Mouse (Mus musculus): ENCODE results near the gene Agap1.

Agap1 gene

DNA sequence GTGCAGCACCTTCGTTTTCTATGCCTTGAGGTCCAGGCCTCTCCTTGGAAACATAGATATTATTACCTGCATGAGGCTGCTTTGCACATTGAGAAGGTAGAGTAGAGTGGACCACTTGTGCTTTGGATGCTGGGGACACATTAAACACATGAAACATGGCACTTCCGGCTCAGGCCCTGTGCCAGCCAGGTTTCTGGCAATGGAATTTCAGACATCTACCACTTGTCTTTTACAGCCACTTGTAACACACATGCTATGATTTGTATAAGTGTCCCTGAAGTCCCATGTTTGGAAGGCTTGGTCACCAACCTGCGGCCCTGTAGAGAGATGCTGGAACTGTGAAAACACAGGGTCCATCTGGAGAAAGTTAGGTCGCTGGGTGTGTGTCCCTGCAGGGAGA is 262.5 kb downstream of the Agap1 start:
- no peak for DNase-seq

GRCm38 (mm10) chr1:89718782-89719403 is 264.3 kb downstream of the Agap1 start:
- no peak for DNase-seq

DNA sequence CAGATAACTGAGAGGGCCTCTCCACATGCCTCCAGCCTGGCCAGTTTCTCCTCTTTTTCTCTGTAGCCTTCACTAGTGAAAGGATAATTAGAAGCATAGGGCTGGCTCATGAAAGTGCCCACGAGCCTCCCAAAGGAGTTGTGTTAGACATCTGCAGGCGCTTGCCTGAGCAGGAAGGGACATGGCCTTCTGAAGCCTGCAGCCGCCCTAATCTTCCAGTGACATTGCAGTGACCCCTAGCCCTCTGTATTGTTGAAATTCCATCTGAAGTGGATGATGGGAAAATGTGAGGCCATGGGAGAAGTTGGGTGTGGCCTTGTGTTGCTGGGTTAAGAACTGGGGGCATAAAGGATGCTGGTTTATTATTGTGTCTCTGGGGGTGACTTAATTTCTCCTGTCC is 269.5 kb downstream of the Agap1 start:
- DNase-seq: no peak

DNA sequence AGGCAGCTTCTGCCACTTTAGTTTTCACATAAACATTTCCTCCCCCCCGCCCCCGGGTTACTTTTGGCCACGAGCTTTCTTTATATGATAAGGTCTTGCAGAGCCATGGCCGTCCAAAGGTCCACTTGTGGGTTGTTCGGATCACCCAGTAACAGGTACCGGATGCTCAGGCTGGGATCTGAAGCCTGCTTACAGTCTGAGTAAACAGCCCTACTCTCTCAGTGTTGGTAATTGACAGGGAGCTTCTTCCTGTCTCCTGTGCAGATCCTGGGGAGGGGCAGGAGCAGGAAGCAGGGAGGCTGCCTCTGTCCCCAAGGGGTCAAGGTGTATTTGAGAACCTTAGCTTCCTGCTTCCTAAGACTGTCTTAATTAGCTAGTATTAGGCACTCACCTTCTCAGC is 269.9 kb downstream of the Agap1 start:
- no peak for DNase-seq

- DNase-seq: no peak
Measured at GRCm38 (mm10) chr1:89724957-89725356, 270.4 kb downstream of the Agap1 start.

- DNase-seq: no peak
Measured at GRCm38 (mm10) chr1:89728481-89728880, 273.9 kb downstream of the Agap1 start.

DNA sequence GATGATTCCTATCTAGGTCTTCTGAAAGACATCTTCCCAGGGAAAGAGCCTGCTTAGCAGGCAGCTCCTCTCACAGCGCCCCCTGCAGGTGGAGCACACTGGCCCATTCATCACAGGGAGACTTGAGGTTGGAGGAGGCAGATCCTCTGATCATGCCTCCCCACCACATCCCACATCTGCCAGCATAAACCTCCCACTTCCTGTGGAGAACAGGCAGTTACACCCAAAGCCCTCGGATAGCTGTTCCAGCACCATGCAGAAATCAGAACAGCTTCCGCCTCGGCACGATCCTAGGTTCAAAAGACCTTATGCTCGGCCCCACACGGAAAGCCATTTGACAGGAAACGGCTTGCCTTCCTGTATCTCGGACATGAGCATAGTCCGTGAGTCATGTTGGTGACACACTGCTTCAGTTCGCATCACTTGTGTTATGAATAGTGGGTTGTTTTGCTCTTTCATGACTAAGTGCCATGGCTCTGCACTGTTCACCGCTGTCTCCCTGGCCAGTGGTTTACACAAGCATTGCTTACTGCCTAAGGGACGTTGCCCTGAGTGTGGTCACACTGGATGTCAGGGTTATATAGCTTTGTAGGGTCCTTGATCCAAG is 276.1 kb downstream of the Agap1 start:
- no peak for DNase-seq

DNA sequence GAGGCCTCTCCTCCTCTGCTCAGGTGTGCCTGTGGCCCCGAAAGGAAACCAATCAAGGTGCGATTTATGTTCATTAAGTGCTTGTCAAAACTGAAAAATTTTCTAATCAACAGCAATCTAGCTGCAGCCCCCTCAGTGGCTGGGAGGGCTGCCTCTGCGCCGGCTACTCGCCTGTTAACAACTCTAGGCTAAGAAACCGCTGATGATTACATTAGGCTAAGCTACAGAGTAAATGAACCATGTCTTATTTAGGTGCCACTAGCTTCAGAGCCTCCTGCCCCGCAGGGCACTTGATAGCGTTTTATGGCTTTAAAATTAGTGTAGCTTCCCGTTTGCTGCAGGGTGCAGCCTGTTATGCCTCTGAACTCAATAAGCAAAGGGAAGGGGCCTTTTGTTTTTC is 279.8 kb downstream of the Agap1 start:
- DNase-seq: no peak

DNA sequence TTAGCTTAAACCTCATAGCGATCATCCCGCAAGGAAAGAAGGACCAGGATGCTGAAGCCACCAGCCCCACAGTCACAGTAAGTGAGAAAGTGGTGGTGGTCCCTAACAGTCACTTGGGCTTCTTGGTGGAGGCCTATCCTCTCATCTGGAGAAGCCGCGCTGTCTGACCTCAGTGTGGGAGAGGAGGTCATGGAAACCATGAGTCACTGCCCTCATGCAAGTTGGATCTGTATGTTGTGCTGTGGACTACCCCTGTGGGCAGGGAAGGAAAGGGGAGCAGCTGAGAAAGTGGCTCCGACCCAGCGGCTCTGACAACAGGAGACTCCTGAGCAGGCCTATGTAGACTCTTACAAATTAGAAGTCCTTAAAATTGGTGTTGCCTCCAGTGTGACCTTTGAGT is 280.5 kb downstream of the Agap1 start:
- no peak for DNase-seq

- no peak for DNase-seq
Measured at GRCm38 (mm10) chr1:89736021-89736420, 281.4 kb downstream of the Agap1 start.

DNA sequence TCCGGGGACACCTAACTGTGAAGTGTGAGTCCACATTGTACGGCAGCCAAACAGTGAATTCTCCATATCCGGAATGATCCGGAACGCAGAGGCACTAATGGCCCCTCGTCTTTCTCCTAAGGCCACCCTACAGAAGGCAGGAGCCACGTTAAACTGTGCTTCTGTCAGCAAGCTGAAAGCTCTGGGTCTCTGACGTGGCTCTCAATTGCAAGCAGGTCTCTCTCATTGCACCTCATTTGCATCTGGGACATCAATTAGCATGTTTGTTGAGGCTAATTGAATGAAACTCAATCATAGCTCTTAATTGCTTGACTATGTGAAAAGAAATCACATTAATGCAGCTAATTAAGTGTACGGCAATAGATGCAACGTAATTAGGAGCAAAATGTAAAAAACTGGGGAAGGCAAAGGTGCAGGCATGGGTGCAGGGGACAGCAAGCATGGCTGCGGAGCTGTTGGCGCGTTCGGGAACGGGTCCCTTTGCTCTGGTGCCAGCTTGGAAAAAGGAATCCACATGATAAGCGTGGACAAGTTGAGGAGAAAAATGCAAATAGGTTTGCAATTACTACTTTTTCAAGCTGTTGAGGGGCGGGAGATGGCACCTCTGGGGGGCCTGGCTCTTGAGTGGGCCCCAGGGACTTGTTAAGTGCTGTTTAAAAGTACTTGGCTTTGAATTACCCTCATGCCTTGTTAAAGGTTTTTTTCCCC is 284.6 kb downstream of the Agap1 start:
- DNase-seq: no peak

DNA sequence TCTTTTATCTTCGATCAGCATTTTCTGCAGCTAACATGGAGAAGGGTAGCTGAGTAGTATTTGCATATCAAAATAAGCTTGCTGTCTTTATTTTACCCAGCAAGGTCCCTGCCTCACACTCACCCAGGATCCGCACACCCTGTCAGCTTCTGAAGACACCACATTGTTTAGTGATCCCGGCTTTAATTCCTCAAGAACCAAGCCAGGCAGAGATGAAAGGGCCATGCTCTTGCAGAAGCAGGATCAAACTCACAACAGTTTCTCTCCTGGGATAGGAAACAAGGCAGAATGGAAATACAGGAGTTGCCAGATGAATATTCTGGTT is 285.1 kb downstream of the Agap1 start:
- DNase-seq: no peak

DNA sequence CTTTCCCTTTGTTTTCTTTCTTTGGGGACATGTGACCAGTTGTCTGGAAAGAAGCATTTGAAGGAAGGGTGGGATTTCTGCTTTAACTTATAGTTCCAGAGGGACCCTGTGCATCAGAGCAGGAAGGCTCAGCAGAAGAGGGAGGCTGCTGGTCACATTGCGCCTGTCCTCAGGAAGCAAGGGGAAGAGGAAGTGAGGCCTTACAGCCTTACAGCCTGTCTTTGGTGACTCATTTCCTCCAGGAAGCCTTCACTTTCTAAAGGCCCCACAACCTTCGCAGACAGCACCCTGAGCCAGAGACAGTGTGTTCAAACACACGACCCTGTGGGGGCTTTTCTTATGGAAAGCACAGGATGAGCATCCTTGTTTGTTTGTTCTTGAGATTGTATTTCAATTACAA is 287.8 kb downstream of the Agap1 start:
- DNase-seq: no peak

DNA sequence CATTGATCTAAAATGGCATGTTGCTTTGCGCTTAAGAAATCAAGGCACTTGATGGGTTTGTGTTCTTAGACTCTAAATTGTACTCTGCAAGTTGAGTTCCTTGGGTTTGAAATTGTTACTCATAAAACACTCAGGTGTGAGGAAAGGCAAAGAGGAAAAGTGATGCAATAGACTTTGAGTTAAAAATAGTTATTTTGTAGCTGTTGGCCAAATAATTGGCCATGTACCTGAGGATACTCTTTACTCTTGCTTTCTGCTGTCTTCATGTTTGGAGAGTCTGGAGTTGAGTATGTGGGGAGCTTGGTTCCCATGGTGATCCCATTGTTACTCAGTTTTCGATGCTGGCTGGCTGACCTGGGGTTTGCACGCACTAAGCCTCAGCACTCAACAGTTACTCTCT is 291.6 kb downstream of the Agap1 start:
- no peak for DNase-seq

DNA sequence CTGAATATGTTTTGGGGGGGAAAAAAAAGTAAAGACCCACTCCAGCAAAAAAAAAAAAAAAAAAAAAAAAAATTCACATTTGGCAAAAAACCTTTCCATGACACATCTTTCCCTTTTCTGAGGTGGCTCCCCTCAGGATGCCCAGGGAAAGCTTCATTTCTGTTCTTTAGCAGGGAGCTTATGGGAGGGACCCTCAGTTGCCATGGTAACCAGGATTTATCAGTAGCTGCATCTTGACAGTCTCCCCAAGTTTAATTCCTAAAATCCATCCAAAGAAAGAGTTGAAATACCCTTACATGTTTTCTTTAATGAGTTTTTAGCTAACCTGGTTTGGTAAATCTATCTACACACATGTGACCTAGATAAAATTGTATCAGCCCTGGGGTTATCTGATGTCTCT is 295.1 kb downstream of the Agap1 start:
- no peak for DNase-seq

GRCm38 (mm10) chr1:89750495-89750894 is 295.9 kb downstream of the Agap1 start:
- DNase-seq: no peak

DNA sequence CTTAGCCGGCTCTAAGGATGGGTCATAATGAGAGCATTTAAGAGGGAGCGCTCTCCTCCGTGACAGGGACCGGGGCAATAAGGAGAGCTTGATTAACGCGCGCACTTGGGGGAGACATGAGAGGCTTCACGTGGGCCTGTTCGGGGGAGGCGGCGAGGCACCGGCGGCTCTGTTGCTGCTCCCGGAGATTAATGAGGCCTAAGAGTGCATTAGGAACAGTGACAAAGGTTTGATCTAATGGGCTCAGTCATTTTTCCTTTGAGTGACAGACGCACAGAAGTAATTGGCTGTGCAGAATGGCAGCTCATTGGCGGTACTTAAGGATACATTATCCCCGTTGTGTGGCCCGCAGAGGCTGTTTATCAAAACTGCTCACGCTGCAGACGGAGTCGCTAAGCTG is 296.3 kb downstream of the Agap1 start:
- no peak for DNase-seq

DNA sequence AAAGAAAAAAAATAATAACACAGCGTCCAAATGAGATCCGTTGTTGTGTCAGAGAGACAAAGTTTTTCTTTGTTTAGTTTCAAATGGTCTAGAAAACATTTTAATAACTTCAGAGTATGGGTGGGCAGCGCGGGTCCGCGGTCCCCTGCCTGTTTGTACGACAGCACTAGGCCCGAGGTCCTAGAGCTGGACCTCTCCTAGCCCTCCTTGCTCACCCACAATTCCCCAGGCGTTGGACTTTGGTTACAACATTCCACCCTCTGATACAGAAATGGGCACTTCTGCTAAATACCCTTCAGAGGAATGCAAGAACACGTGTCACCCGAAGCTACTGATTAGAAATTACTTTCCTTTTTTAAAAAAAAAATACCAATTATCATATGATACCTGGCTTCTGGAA is 296.7 kb downstream of the Agap1 start:
- no peak for DNase-seq

DNA sequence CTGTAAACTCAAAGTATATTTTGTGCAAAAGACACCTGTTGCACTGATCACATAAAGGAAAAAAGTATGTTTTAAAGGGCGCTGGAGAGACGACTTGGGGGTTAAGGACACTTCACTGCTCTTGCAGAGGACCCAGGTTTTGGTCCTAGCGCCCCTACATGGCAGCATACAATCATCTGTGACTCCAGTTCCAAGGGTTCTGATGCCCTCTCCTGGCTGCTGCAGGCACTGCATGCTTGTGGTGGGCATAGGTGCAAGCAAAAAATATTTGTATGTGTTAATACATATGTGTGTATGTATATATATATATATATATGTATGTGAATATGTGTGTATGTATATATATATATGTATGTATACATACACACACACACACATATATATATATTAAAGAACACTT is 298.1 kb downstream of the Agap1 start:
- no peak for DNase-seq

GRCm38 (mm10) chr1:89755358-89755757 is 300.8 kb downstream of the Agap1 start:
- DNase-seq: no peak

DNA sequence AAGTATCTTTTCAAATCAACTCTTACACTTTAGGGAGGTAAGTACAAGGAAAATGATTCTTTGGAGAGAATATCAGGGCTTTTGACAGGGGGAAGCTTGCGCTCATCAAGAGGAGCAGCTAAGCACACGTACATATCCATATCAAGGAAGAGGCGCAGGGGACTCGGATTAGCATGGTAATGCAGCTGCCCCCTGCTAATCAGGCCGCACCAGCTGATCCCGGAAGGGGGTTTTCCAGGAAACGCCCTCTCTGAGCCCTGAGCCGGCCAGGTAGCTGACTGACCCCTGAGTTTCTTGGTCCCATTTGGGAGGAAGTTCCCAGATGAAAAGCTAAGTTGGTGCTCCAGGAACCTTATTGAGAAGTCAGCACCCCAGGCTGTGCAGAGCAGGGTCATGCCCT is 301.8 kb downstream of the Agap1 start:
- DNase-seq: no peak

DNA sequence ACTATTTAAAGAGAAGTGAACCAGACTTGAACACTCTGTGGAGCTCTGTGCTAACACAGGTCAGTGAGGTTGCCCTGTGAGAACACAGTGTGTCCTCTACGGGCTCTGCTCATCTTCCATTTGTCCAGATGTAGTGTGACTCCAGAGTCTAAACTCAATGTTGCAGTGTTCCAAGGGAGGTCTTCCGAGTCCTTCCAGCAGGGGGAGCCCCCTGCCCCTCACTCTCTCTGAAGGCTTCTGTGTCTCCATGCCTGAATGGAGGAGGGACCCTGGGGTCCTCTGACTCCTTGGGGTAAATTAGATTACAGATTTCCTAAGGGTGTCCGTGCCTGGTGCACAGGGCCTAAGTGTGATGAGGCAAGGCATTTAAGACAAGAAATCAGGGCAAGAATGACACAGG is 302.9 kb downstream of the Agap1 start:
- no peak for DNase-seq

DNA sequence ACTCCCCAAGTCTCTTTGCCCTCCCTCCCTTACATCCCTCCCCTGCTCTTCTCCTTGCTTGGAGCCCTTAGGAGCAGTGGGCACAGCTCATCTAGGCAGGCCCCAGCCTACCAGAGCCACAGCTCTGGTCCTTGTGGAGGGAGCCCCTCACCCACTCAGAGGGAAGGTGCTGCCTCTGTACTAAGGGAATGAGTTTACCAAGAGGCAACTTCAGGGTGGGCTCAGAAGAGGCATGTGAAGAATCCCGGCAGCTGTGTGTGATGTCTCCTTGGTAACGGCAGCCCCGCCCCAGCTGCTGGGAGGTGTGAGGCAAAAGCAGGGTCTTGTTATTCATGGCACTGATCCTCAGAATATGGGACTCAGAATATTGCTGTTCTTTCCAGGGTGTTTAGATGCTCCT is 309.3 kb downstream of the Agap1 start:
- DNase-seq: no peak

GRCm38 (mm10) chr1:89766891-89767290 is 312.3 kb downstream of the Agap1 start:
- no peak for DNase-seq

GRCm38 (mm10) chr1:89769641-89770040 is 315.0 kb downstream of the Agap1 start:
- DNase-seq: no peak

Measured in spleen, adult 18-20 months (tissue).